Mouse (Mus musculus): ENCODE data around the gene Il24. TPM values are rescaled to one million over a fixed set of nuclear protein-coding genes. Genes with fewer than 3 reads are reported as not detected.

Il24 gene
- not detected in 2 replicates for polyA plus RNA-seq (2015; fragmentation: Nextera tagmentation; extraction: Ambion mirVana)

- Histone ChIP-seq H3K4me3 (replicated peaks) (no peak within 1 kb of the TSS), H3K4me1 (replicated peaks) (no peaks in the 10 kb centered on the region), H3K27me3 (no peaks in the 10 kb centered on the region), H3K36me3 (replicated peaks) (no peaks in the 10 kb centered on the region), H3K9ac (no peak within 1 kb of the TSS), H3K9me3 (replicated peaks) (no peaks in the 10 kb centered on the region), H3K4me2 (no peak within 1 kb of the TSS), H3K27ac (replicated peaks) (no peak within 1 kb of the TSS)
- ATAC-seq (ENCODE audit: insufficient read depth): no peak
Measured at GRCm38 (mm10) chr1:130887354-130887753, at the start of gene Il24. Gene Il24, minus strand, starts transcription at chr1:130887454.

GRCm38 (mm10) chr1:130936351-130936750 lies 49.1 kb upstream of the Il24 start:
- no peak overlapping the region for H3K27ac ChIP-seq (replicated peaks)
- H3K4me1 ChIP-seq (replicated peaks): no peaks in the 10 kb centered on the region
- no peak overlapping the region for H3K9ac ChIP-seq
- H3K27me3 ChIP-seq: no peaks in the 10 kb centered on the region
- H3K36me3 ChIP-seq (replicated peaks): no peaks in the 10 kb centered on the region
- no peaks in the 10 kb centered on the region for H3K9me3 ChIP-seq (replicated peaks)
- H3K4me2 ChIP-seq: no peak overlapping the region
- 49% methylated on average over 6 of the region's 6 CpGs for WGBS (ENCODE audit: insufficient replicate concordance)
- ATAC-seq (ENCODE audit: insufficient read depth): no peak
- H3K4me3 ChIP-seq (replicated peaks): no peak overlapping the region

GRCm38 (mm10) chr1:130926484-130926883 lies 39.2 kb upstream of the Il24 start:
- H3K9me3 ChIP-seq (replicated peaks): no peaks in the 10 kb centered on the region
- no peaks in the 10 kb centered on the region for H3K4me1 ChIP-seq (replicated peaks)
- no peak overlapping the region for H3K27ac ChIP-seq (replicated peaks)
- no peak overlapping the region for H3K9ac ChIP-seq
- H3K36me3 ChIP-seq (replicated peaks): no peaks in the 10 kb centered on the region
- no peaks in the 10 kb centered on the region for H3K27me3 ChIP-seq
- H3K4me2 ChIP-seq: no peak overlapping the region
- no peak overlapping the region for H3K4me3 ChIP-seq (replicated peaks)
- ATAC-seq (ENCODE audit: insufficient read depth): no peak

GRCm38 (mm10) chr1:130918323-130918980 lies 31.2 kb upstream of the Il24 start:
- no peak for ATAC-seq (ENCODE audit: insufficient read depth)
- no peaks in the 10 kb centered on the region for H3K36me3 ChIP-seq (replicated peaks)
- no peak overlapping the region for H3K4me2 ChIP-seq
- H3K9ac ChIP-seq: no peak overlapping the region
- H3K4me3 ChIP-seq (replicated peaks): no peak overlapping the region
- no peaks in the 10 kb centered on the region for H3K4me1 ChIP-seq (replicated peaks)
- WGBS (ENCODE audit: insufficient replicate concordance): 23% methylated on average over 1 of the region's 1 CpGs
- no peak overlapping the region for H3K27ac ChIP-seq (replicated peaks)
- no peaks in the 10 kb centered on the region for H3K27me3 ChIP-seq
- H3K9me3 ChIP-seq (replicated peaks): no peaks in the 10 kb centered on the region

GRCm38 (mm10) chr1:130911401-130912010 lies 24.3 kb upstream of the Il24 start, which contains the start of gene Il20:
Gene Il20, minus strand, starts transcription at chr1:130911451.
- H3K4me2 ChIP-seq: no peak within 1 kb of the TSS
- H3K4me1 ChIP-seq (replicated peaks): no peaks in the 10 kb centered on the region
- 72% methylated on average over 12 of the region's 12 CpGs for WGBS (ENCODE audit: insufficient replicate concordance)
- H3K36me3 ChIP-seq (replicated peaks): no peaks in the 10 kb centered on the region
- H3K9me3 ChIP-seq (replicated peaks): no peaks in the 10 kb centered on the region
- no peak within 1 kb of the TSS for H3K4me3 ChIP-seq (replicated peaks)
- no peak for ATAC-seq (ENCODE audit: insufficient read depth)
- no peak within 1 kb of the TSS for H3K9ac ChIP-seq
- H3K27me3 ChIP-seq: no peaks in the 10 kb centered on the region
- no peak within 1 kb of the TSS for H3K27ac ChIP-seq (replicated peaks)

GRCm38 (mm10) chr1:130902505-130902904 lies 15.3 kb upstream of the Il24 start:
- 56% methylated on average over 7 of the region's 7 CpGs for WGBS (ENCODE audit: insufficient replicate concordance)
- H3K27ac ChIP-seq (replicated peaks): no peak overlapping the region
- no peaks in the 10 kb centered on the region for H3K27me3 ChIP-seq
- no peaks in the 10 kb centered on the region for H3K9me3 ChIP-seq (replicated peaks)
- no peak overlapping the region for H3K9ac ChIP-seq
- no peaks in the 10 kb centered on the region for H3K4me1 ChIP-seq (replicated peaks)
- ATAC-seq (ENCODE audit: insufficient read depth): no peak
- H3K4me3 ChIP-seq (replicated peaks): no peak overlapping the region
- no peak overlapping the region for H3K4me2 ChIP-seq
- no peaks in the 10 kb centered on the region for H3K36me3 ChIP-seq (replicated peaks)

GRCm38 (mm10) chr1:130894468-130894867 lies 7.2 kb upstream of the Il24 start:
- Histone ChIP-seq H3K4me3 (replicated peaks) (no peak overlapping the region), H3K27me3 (no peaks in the 10 kb centered on the region), H3K4me2 (no peak overlapping the region), H3K9me3 (replicated peaks) (no peaks in the 10 kb centered on the region), H3K4me1 (replicated peaks) (no peaks in the 10 kb centered on the region), H3K27ac (replicated peaks) (no peak overlapping the region), H3K36me3 (replicated peaks) (no peaks in the 10 kb centered on the region), H3K9ac (no peak overlapping the region)
- WGBS (ENCODE audit: insufficient replicate concordance): 54% methylated on average over 6 of the region's 6 CpGs
- ATAC-seq (ENCODE audit: insufficient read depth): no peak

GRCm38 (mm10) chr1:130893329-130894040 lies 6.2 kb upstream of the Il24 start:
- WGBS (ENCODE audit: insufficient replicate concordance): 58% methylated on average over 9 of the region's 9 CpGs
- no peaks in the 10 kb centered on the region for H3K4me1 ChIP-seq (replicated peaks)

GRCm38 (mm10) chr1:130892446-130892845 lies 5.2 kb upstream of the Il24 start:
- H3K4me3 ChIP-seq (replicated peaks): no peak overlapping the region
- H3K4me1 ChIP-seq (replicated peaks): no peaks in the 10 kb centered on the region
- H3K4me2 ChIP-seq: no peak overlapping the region
- no peak for ATAC-seq (ENCODE audit: insufficient read depth)
- H3K9me3 ChIP-seq (replicated peaks): no peaks in the 10 kb centered on the region
- 31% methylated on average over 1 of the region's 1 CpGs for WGBS (ENCODE audit: insufficient replicate concordance)
- no peaks in the 10 kb centered on the region for H3K36me3 ChIP-seq (replicated peaks)
- H3K27ac ChIP-seq (replicated peaks): no peak overlapping the region
- no peaks in the 10 kb centered on the region for H3K27me3 ChIP-seq
- H3K9ac ChIP-seq: no peak overlapping the region

More at GRCm38 (mm10) chr1:130893329-130894040, 6.2 kb upstream of the Il24 start:
- H3K9me3 ChIP-seq (replicated peaks): no peaks in the 10 kb centered on the region
- H3K36me3 ChIP-seq (replicated peaks): no peaks in the 10 kb centered on the region
- H3K27ac ChIP-seq (replicated peaks): no peak overlapping the region
- H3K9ac ChIP-seq: no peak overlapping the region
- no peak overlapping the region for H3K4me2 ChIP-seq
- ATAC-seq (ENCODE audit: insufficient read depth): no peak
- no peaks in the 10 kb centered on the region for H3K27me3 ChIP-seq
- H3K4me3 ChIP-seq (replicated peaks): no peak overlapping the region

- no peak overlapping the region for H3K4me2 ChIP-seq
- H3K4me3 ChIP-seq (replicated peaks): no peak overlapping the region
- H3K4me1 ChIP-seq (replicated peaks): 0 out of 2 replicates have a peak, but pooled peaks cover 3% of the 10 kb centered on the region
- no peak for ATAC-seq (ENCODE audit: insufficient read depth)
- no peak overlapping the region for H3K9ac ChIP-seq
- no peaks in the 10 kb centered on the region for H3K9me3 ChIP-seq (replicated peaks)
- no peak overlapping the region for H3K27ac ChIP-seq (replicated peaks)
- H3K36me3 ChIP-seq (replicated peaks): no peaks in the 10 kb centered on the region
- peaks cover 23% of the 10 kb centered on the region for H3K27me3 ChIP-seq
- WGBS (ENCODE audit: insufficient replicate concordance): 63% methylated on average over 4 of the region's 4 CpGs
Measured at GRCm38 (mm10) chr1:130883146-130883545, 4.1 kb downstream of the Il24 start.

GRCm38 (mm10) chr1:130879927-130880326 lies 7.3 kb downstream of the Il24 start:
- 68% methylated on average over 7 of the region's 7 CpGs for WGBS (ENCODE audit: insufficient replicate concordance)
- Histone ChIP-seq H3K4me3 (replicated peaks) (no peak overlapping the region), H3K4me2 (no peak overlapping the region), H3K27me3 (peaks cover 35% of the 10 kb centered on the region), H3K9me3 (replicated peaks) (no peaks in the 10 kb centered on the region), H3K4me1 (replicated peaks) (peaks cover 3% of the 10 kb centered on the region; the same call in 1 of the 2 replicates), H3K27ac (replicated peaks) (no peak overlapping the region), H3K9ac (no peak overlapping the region), H3K36me3 (replicated peaks) (no peaks in the 10 kb centered on the region)
- no peak for ATAC-seq (ENCODE audit: insufficient read depth)

All from liver, embryonic 15.5 days (tissue).